Mouse (Mus musculus): ENCODE measurements around the gene Ubap1l.
A peak's percentile ranks its signal among the peaks of the same experiment; 100 is the strongest.

Gene Ubap1l

GRCm38 (mm10) chr9:65374468-65375162 is 13.8 kb downstream of the Ubap1l start:
- no peak for DNase-seq (ENCODE audit: low read depth)

- DNase-seq (ENCODE audit: low read depth): no peak
These were observed 14.5 kb downstream of the Ubap1l start for GRCm38 (mm10) chr9:65375163-65375934.

DNA sequence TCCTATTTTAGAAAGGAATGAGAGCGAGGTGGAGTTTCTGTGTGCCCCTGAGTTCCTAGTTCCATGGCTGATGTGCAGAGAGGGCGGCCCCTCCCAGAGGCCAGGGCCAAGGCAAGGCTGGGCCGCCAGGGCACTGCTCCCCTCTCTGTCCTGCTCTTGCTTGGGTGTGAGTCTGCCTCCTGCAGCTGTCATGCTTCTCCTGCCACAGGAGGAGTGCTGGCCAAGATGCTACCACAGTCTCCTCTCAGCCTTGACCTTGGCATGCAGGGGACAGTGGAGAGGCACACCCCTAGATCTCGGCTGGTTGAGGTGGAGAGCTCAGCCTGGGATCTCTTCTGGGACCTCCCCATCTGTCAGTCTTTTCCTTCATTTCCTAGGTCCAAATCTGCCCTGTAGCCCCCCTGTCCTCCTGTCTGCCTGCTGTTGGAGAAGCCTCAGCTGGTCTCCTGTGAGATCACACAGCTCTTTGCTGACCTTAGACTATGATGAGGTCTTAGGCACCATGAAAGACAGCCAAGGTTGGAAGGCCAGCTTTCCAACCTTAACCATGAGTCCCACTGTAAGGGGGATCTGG is 20.3 kb downstream of the Ubap1l start:
- no peak for DNase-seq (ENCODE audit: low read depth)

DNA sequence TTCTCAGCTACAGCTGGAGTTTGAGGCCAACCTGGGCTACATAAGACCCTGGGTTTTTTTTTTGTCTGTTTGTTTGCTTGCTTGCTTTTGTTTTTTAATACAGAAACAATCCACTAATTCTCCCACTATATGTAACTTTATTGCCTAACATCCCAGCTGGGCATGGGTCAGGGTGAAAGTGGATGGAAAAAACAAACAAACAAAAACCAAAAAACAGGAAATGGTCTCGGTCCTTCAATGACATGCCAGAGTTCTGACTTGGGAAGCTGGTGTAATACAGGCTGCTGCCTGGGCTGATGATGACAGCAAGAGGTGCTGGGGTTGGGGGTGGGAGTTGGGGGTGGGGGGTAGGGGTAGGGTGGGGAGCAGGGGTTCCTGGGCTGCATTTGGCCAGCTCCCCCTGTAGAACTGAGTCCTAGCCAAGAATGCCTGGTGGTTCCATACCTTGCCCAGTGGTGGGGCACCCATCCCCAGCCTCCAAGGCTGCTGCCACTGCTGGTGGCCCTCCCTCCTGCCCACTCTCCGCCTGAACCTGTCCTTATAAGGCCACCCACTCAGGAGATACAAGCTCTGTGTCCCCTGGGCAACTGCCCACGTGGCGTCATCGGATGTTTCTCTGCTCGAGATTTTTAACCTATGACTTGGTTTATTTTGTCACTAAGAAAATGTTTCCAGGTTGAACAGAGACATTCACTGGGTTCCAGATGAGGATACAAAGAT is 21.4 kb downstream of the Ubap1l start:
- no peak for DNase-seq (ENCODE audit: low read depth)

DNA sequence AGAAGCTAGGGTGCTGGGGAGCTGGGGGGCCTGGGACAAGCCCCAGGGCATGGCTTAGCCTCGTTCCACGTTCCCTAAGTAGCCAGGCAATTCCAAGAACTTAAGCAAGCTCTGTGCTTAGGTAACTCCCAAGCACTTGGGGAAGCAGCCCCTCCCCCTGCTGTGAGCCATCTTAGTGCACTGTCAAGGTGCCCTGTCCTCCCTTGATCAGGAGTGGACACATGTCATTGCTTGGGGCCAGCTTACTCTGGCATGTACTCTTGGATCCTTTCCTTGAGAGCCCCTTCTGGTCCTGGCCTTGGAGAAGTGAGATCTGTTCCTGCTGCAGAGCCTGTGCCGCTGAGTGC is 21.9 kb downstream of the Ubap1l start:
- no peak for DNase-seq (ENCODE audit: low read depth)

GRCm38 (mm10) chr9:65384276-65384675 is 23.4 kb downstream of the Ubap1l start:
- no peak for DNase-seq (ENCODE audit: low read depth)

- no peak for DNase-seq (ENCODE audit: low read depth)
These were observed 25.7 kb downstream of the Ubap1l start for GRCm38 (mm10) chr9:65386373-65387140.

GRCm38 (mm10) chr9:65390752-65391612 is 30.1 kb downstream of the Ubap1l start:
- DNase-seq (ENCODE audit: low read depth): peak; percentile 22

DNA sequence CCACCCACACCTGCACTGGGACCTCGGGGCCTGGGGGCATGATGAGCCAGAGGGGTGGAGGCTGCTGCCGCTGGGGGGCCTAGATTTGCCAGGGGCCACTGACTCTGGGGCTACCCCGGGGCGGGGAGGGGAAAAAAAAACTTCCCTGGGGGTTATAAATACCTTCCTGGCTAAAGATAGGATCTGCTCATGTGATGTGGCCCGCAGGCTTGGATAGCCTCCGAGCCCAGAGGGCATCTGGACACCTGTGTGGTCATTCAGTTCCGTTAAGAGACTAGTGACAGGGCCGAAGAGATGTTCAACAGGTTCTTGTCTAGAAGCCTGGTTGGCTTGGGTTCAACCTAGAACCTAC is 30.7 kb downstream of the Ubap1l start, which contains the start of gene Kbtbd13:
TSS of gene Kbtbd13 (minus strand) at position 40 of the 352 bp plus-strand sequence.
- no peak for DNase-seq (ENCODE audit: low read depth)

DNA sequence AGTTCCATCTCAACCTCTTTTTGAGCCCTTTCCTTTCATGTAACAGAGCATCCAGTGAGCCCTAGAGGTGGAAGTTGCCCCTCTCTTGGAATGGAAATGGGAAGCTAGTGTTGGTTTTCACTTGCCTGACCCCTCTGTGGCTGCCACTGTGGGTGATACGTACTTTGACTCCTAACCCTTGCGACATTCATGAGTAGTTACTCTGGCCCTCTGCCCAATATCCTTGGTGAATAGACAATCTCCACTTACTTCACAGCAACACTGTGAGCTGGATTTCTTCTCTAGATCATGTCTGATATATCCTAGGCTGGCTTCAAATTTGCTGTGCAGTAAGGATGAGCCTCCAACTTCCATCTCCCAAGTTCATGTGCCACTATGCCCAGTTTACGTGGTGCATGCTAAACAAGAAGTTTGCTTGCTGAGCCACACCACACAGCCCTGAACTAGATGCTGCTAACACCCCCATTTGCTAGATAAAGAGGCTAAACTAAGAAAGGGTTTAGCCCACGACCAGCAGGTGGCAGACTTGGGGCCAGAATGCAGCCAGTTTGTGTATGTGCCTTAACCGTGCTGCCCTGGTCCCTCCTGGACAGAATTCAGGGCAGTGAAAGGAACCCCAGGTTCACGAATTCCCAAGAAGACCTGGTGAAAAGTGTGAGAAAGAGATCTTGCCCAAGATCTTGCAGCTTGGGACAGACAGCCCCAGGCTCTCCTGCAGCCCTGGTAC is 32.0 kb downstream of the Ubap1l start:
- peak; percentile 72 for DNase-seq (ENCODE audit: low read depth)

GRCm38 (mm10) chr9:65393606-65394005 is 32.8 kb downstream of the Ubap1l start:
- no peak for DNase-seq (ENCODE audit: low read depth)

- DNase-seq (ENCODE audit: low read depth): no peak
These were observed 33.5 kb downstream of the Ubap1l start for GRCm38 (mm10) chr9:65394360-65394759.

DNA sequence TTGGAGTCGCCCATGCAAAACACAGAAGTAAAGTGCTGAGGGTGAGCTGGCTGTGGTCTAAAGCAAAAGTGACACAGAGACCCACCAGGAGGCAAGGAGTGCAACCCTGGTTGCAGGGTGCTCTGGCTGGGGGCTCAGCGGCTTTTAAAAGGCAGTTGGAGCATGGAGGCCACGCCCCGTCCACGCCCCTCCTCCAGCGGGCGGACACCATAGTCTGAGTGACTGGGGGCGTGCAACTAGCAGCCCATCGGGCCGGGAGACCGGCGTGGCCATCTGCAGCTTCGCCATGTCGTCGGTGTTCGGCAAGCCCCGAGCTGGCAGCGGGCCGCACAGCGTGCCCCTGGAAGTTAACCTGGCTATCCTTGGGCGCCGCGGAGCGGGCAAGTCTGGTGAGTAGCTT is 37.4 kb downstream of the Ubap1l start, which contains the start of gene Rasl12:
TSS of gene Rasl12 (plus strand) at position 228 of the 400 bp plus-strand sequence.
- DNase-seq (ENCODE audit: low read depth): peak; percentile 55

DNA sequence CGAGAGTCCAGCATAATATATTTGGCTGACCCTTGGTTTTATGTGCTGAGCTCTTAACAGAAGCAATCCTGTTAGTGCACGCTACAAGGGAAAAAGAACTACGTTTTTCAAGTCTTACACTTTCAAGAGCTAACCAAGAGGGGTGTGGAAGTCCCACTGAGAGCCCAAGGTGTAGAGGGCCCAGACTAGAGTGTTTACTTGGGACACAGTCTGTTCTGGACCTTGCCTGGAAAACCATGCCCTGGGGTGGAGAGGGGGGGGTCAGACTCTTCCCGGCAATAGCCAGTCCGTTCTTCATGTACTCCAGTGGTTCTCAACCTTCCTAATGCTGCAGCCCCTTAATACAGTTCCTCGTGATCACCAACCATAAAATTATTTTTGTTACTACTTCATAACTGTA is 39.1 kb downstream of the Ubap1l start:
- no peak for DNase-seq (ENCODE audit: low read depth)

GRCm38 (mm10) chr9:65404331-65405183 is 43.7 kb downstream of the Ubap1l start:
- peak; percentile 31 for DNase-seq (ENCODE audit: low read depth)

- no peak for DNase-seq (ENCODE audit: low read depth)
These were observed 44.3 kb downstream of the Ubap1l start for GRCm38 (mm10) chr9:65405184-65405449.

DNA sequence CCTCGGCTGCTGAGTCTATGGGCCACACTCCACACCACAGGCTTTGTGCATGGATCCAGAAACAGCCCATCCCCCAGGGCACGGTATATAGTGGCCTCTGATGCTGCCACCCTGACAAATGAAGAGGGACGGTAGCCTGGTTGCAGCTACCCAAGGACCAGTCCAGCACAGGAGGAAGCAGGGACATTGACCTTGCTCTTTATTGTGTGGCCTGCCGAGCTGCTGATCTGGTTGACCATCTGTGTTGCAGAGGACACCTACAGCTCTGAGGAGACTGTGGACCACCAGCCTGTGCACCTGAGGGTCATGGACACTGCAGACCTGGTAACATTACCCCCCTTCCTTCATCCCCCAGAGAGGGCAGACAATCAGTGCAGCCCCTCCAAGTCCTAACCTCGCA is 46.5 kb downstream of the Ubap1l start:
- DNase-seq (ENCODE audit: low read depth): no peak

- DNase-seq (ENCODE audit: low read depth): no peak
These were observed 47.0 kb downstream of the Ubap1l start for GRCm38 (mm10) chr9:65407861-65408260.

GRCm38 (mm10) chr9:65408871-65409295 is 48.0 kb downstream of the Ubap1l start:
- no peak for DNase-seq (ENCODE audit: low read depth)
